Mouse (Mus musculus) lung, postnatal 10 days (tissue): Measurements from ENCODE around the gene Bcl6b.

Source experiments
- DNase-seq: peaks from one replicate; pipeline ENCODE4 v3.0.0; 2021

The Bcl6b gene

GRCm38 (mm10) chr11:70229260-70230010 is at the start of gene Bcl6b:
Gene Bcl6b (minus strand): TSS chr11:70229798.
- DNase-seq, result peak; percentile 70

GRCm38 (mm10) chr11:70278961-70279360 is 49.4 kb upstream of the Bcl6b start:
- no peak for DNase-seq

- no peak for DNase-seq
Measured at GRCm38 (mm10) chr11:70271641-70272040, 42.0 kb upstream of the Bcl6b start.

- peak; percentile 83 for DNase-seq
Measured at GRCm38 (mm10) chr11:70266405-70266804, 36.8 kb upstream of the Bcl6b start.

- DNase-seq, result no peak
Measured at GRCm38 (mm10) chr11:70265819-70266218, 36.2 kb upstream of the Bcl6b start.

- no peak for DNase-seq
Measured at GRCm38 (mm10) chr11:70265252-70265651, 35.7 kb upstream of the Bcl6b start.

GRCm38 (mm10) chr11:70259035-70259434 is 29.4 kb upstream of the Bcl6b start:
- DNase-seq, result no peak

- DNase-seq, result peak; percentile 72
Measured at GRCm38 (mm10) chr11:70254931-70255531, 25.4 kb upstream of the Bcl6b start, which contains the start of gene Alox12. Gene Alox12 (minus strand): TSS chr11:70255353.

- DNase-seq, result no peak
Measured at GRCm38 (mm10) chr11:70254337-70254736, 24.7 kb upstream of the Bcl6b start.

- no peak for DNase-seq
Measured at GRCm38 (mm10) chr11:70251853-70252252, 22.3 kb upstream of the Bcl6b start.

GRCm38 (mm10) chr11:70250150-70250549 is 20.6 kb upstream of the Bcl6b start:
- DNase-seq, result no peak

- DNase-seq, result peak; percentile 84
Measured at GRCm38 (mm10) chr11:70247136-70247845, 17.7 kb upstream of the Bcl6b start.

GRCm38 (mm10) chr11:70242591-70242990 is 13.0 kb upstream of the Bcl6b start:
- no peak for DNase-seq

GRCm38 (mm10) chr11:70239541-70240279 is 10.1 kb upstream of the Bcl6b start, which contains the start of the genes Gm21988 and Rnasek:
Gene Gm21988 (minus strand): TSS chr11:70239830.
Gene Rnasek (minus strand): TSS chr11:70239842.
- DNase-seq, result peak; percentile 90

- DNase-seq, result no peak
Measured at GRCm38 (mm10) chr11:70238591-70239440, 9.2 kb upstream of the Bcl6b start.

GRCm38 (mm10) chr11:70237457-70238167 is 8.0 kb upstream of the Bcl6b start, which contains the start of gene 0610010K14Rik:
Gene 0610010K14Rik (minus strand): TSS chr11:70237914.
- peak; percentile 99 for DNase-seq

- DNase-seq, result no peak
Measured at GRCm38 (mm10) chr11:70236717-70237116, 7.1 kb upstream of the Bcl6b start.

GRCm38 (mm10) chr11:70235254-70235900 is 5.8 kb upstream of the Bcl6b start:
- DNase-seq, result no peak

- DNase-seq, result no peak
Measured at GRCm38 (mm10) chr11:70234497-70234896, 4.9 kb upstream of the Bcl6b start.

GRCm38 (mm10) chr11:70234037-70234436 is 4.4 kb upstream of the Bcl6b start:
- DNase-seq, result peak; percentile 79

GRCm38 (mm10) chr11:70233016-70233415 is 3.4 kb upstream of the Bcl6b start:
- DNase-seq, result no peak
